Mouse (Mus musculus) MN1 (cell line): ENCODE measurements around the gene Spaca6.
A peak's percentile ranks its signal among the peaks of the same experiment; 100 is the strongest.

ENCODE experiments used
- DNase-seq: peaks from one replicate; pipeline ENCODE4 v3.0.0-alpha.2; 2016; ENCODE audit warnings: low spot score

Spaca6 gene

DNA sequence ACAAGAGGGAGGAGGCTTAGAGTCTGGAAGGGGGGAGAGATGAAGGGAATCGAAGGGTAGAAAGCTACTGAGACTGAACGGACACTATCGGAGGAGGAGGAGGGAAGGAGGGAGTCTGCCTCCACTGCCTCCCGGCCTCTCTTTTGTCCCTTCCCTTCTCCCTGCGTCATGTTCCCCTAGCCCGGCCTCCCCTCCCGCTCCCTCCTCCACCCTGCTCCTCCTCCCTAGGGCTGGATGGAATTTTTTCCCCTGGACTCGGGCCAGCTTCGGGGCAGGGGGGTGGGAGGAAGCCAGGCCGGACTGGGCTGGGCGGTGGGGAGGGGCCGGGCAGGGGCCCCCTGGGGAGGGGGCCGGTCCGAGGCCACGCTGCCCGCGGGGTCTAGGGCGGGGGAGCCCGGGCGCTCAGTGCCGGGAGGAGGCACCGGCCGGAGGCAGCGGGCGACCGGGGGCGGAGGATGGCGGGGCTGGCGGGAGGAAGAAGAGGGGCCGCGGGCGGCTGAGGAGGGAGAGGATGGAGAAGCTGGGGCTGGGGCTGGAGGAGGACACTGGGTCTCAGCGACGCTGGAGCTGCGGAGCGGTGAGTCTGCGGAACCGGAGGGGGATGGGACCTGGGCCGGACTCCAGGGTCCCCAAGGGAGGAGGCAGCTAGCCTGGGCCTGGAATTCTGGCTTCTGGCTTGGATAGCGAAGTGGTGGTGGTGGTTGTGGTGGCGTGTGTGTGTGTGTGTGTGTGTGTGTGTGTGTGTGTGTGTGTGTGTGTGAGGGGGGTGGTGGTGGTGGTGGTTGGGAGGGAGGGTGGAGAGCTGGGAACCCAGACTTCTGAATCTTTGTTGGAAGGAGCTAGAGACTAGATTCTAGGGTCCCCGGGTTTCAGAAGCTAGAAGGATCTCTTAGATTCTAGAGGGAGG, at the start of gene Spaca6:
Gene Spaca6, plus strand, starts transcription at position 408 of the 907 bp plus-strand sequence.
- DNase-seq, result peak; percentile 91

- no peak for DNase-seq
Observed at GRCm38 (mm10) chr17:17790866-17791630, 35.9 kb upstream of the Spaca6 start.

GRCm38 (mm10) chr17:17792578-17792977, 34.4 kb upstream of the Spaca6 start:
- no peak for DNase-seq

DNA sequence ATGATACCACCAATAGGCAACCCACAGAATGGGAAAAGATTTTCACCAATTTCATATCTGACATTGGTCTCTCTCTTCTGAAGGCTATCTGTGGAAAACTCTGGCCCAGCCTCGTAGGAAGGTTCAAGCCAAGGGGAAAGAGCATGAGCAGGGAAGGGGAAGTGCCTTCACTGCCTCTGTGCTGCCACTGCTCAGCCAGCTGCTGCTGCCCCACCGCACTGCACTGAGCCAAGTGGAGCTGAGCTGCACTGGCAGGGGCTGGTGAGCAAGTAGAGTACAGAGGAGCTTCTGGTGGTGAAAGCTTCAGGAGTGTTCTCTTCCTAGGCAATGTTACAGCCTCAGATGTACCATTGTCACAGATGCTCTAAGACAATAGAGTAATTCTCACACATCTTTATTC, 31.4 kb upstream of the Spaca6 start:
- no peak for DNase-seq

GRCm38 (mm10) chr17:17823612-17824336, 3.2 kb upstream of the Spaca6 start:
- DNase-seq, result no peak

- DNase-seq, result peak; percentile 63
Observed at GRCm38 (mm10) chr17:17825921-17826591, 902 bp upstream of the Spaca6 start.

DNA sequence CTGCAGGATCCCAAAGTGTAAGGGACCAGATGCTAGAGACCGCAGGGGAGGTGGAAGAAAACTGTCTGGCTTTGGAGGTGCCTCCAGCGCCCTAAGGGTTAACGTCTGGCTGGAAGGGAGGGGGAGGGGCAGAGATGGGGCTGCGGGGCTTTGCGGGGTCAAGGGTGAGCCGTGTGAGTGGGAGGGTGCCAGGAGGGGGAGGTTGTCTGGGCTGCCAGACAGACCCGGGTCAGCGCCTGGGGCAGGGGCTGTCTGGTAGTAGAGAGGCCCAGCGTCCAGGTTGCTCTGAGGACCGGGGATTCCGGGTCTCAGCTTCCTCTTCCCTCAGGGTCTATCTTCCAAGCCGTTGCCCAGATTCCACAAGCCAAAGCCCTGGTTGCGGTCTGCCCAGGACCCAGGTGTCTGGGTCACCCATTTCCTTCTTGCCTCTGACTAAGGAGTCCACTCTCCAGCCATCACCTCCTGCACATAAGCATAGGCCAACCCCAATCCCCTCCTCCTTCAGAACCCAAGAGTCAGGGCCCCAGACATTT, 766 bp downstream of the Spaca6 start:
- peak; percentile 57 for DNase-seq

GRCm38 (mm10) chr17:17828191-17828981, 1.4 kb downstream of the Spaca6 start:
- peak; percentile 60 for DNase-seq

GRCm38 (mm10) chr17:17829052-17829785, 2.3 kb downstream of the Spaca6 start:
- DNase-seq, result no peak

DNA sequence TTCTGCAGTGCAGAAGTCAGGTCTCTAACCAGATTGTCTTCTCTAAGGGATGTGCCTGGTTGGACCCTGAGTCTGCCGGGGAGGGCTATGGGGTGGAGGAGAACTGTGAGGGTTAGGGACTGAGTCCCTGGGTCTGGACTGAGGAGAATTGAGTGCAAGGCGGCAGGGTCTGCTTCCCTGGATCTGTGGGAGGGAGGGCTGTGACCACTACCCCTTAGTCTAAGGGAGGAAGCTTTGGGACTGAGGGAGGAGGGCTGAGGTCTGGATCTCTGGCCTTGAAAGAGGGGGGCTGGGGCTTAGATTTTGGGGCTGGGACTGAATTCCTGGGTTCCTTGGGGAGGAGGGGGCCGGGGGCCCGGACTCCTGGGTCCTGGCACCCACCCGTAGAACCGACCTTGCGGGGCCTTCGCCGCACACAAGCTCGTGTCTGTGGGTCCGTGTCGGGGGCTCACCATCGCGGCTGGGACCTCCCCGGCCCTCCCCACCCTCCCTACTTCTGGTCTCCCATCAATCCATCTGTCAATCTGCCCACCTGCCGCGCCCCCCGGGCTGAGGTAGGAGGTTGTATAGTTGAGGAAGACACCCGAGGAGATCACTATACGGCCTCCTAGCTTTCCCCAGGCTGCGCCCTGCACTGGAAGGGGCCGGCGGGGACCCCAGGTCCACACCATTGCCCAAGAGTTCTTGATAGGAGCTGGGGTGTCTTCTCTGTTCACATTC, 3.0 kb downstream of the Spaca6 start:
- no peak for DNase-seq

DNA sequence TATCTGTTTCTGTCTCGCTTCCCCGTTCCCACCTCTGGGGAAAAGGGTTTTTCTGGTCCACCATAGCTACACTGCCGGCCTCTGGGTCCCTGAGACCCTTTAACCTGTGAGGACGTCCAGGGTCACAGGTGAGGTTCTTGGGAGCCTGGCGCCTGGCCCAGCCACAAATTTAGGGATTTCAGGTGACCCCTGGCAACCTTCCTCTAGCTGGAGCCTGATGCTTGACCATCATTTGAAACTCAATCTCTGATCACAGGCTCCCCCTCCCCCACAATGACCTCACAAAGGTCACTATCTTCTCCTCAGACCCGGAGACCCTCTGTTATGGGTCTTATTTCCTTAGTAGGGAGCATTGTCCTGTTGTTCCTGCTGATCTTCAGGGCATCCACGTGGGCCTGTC, 3.8 kb downstream of the Spaca6 start:
- DNase-seq, result no peak

- no peak for DNase-seq
Observed at GRCm38 (mm10) chr17:17834896-17835295, 7.9 kb downstream of the Spaca6 start.

GRCm38 (mm10) chr17:17836101-17836500, 9.1 kb downstream of the Spaca6 start:
- DNase-seq, result no peak

GRCm38 (mm10) chr17:17837426-17837825, 10.5 kb downstream of the Spaca6 start:
- DNase-seq, result no peak

DNA sequence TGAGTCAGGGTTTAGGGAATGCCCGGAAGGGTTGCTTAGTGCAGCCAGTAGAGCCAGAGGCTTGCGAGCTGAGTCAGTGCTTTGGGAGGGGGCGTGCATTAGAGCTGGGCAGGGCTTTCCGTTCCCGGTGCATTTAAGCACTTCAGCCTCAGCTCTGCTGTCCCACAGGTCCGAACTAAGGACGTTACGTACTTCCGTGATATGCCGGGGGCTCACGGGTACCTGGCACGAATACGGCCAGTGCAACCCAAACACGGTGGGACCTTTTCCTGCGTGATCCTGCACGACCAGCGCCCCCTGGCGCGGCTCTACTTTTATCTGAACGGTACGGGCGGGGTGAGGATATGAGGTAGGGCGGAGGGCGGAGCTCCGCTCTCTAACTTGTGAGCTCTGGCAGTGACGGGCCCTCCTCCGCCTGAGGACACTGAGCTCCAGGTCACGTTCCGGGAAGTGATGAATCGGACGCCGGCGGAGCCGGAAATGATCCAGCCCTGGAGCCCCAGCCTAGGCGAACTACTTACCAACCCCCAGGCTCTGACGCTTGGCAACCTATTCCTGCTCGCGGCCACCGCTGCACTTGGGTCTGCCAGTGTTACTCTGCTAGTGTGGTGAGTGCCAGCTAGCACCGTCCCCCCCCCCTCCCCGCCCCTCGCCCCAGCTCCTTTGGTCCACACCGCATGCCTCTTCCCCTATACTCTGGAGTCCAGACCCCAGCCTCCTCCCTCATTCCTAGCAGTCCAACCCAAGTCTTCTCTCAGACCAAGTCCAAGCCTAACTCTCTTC, 11.2 kb downstream of the Spaca6 start:
- DNase-seq, result peak; percentile 91

- DNase-seq, result no peak
Observed at GRCm38 (mm10) chr17:17839276-17839675, 12.3 kb downstream of the Spaca6 start.

DNA sequence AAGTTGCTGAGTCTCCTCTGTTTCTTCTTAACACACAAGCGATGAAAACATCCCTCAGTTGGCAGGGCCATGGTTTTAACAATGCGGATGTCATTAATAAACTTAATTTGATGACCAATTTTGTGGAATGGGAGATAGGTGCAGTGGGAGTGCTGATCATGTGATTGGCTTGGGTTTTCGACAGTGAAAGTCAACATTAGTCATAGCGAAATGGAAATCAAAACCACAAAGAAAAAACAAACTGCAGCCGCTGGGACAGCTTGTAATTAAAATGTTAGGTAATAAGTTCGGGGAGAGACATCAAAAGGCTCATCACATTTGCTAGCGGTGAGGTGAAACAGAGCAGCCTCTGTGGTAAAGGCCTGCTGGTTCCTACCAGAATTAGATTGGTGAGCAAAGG, 13.8 kb downstream of the Spaca6 start:
- peak; percentile 53 for DNase-seq

GRCm38 (mm10) chr17:17843534-17844261, 16.7 kb downstream of the Spaca6 start:
- DNase-seq, result no peak
